Mouse (Mus musculus) left cerebral cortex, adult 9 months (tissue): Measurements from ENCODE around the gene Ppp1r18.

Experiments
- DNase-seq, 2 experiments: peaks; one replicate each; pipeline ENCODE4 v3.0.0; 2022; ENCODE audit warnings: low spot score in 2 of 2

Ppp1r18 gene

DNA sequence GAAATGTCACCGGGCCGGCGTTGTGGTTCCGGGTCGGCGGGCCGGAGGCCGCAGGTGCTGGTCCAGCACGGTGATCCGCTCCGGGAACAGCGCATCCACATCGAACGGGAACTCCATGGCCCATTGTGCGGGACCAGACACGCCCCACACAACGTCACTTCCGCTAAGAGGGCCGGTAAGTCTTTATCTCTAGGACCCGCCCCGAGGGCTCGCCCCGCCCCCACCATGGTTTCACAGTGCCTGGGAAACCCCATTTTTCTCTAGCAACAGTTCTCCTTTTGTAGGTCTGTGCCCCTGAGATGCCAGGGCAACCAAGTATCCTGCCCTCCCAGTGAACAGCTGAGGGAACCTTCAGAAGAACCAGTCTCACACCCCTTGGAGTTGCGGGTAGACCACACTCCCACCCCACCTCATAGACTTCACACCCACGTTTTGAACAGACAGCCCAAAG is 44.6 kb downstream of the Ppp1r18 start, which contains the start of gene Atat1:
Atat1 (minus strand) TSS at position 157 of the 451 bp plus-strand sequence.
- DNase-seq = peak; percentile 87 to 94

DNA sequence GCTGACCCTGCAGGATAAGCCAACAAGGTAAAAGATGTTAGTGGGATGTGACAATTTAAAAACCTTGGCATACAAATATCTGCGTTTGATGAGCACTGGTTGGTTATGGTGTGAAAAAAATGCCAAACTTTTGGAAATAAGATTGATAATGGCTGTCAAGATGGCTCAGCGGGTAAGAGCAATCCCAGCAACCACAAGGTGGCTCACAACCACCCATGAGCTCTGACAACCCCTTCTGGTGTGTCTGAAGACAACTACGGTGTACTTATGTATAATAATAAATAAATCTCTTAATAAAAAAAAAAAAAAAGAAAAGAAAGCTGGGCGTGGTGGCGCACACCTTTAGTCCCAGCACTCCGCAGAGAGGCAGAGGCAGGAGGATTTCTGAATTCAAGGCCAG is 49.6 kb downstream of the Ppp1r18 start:
- no peak for DNase-seq

DNA sequence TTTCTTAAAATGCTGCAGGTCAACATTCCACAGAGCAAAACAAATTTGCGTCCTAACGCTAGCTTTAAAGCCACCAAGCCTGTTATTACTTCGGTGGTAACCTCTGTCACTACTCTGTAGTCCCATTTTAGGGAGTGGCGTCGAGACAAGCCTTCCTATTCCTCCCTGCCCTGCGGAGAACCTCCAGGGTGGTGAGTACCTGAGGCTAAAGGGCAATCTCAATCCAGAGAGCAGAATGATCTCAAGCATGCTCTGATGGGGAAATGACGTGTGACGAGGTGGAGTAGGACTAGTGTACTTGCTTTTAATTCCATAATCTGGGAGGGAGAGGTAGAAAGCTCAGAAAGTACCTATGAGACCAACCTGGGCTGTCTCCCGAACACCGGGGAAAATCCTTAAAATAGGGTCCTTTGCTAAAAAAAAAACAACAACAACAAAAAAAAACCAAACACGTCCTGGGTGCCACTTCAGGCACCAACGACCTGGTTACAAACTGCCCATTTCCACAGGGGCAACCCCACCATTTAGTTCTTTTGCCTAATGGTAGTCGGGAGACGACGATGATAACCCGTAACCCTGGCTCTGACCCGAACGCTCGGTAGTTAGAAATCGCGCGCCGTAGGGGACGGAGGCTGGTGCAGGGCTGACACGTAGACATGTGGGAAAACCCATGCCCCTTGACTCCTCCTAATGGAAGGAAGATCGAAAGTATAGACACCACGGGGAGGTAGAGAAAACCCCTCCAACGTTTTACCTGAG is 50.3 kb downstream of the Ppp1r18 start:
- DNase-seq = no peak

DNA sequence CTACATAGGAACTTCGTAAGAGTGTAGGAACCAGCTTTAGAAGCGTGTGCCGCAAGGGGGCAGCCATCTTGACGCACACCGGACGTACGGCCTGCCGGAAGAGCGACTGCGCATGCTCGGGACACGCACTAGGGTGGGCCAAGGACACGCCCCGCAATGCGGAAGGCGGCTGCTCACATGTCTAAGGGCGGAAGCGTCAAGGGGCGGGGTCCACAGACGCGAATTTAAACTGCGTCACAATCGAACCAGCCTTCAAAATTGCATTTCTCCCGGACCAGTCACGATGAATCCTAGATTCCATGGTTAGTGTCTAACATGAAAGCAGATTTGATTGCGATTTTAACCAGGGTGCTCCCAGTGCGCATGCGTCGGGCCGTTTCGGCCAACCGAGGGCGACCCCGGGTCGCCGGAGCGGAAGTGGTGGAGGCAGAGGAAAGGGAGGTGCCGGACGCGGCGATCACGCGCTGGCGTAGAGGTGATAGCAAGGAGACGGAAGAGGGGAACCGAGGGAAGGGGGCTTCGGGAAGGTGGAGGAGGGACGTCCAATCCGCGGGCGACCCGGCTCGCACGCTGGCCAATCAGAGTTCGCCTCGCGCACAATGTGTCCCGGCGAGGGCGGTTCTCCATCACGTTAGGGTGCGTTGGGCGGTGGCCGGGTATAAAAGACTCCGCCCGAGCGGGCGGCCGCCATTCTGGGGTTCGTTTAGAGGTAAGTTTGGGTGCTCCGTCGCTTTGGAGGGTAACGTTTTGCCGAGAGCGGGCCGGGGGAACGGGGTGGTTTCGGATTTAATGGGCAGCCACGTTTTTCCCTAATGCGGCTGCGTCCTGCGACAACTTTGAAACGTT is 51.1 kb downstream of the Ppp1r18 start, which contains the start of the genes Mrps18b and Ppp1r10:
Mrps18b (minus strand) TSS at position 93 of the 846 bp plus-strand sequence.
Ppp1r10 (plus strand) TSS at position 138 of the 846 bp plus-strand sequence.
- DNase-seq = peak; percentile 99

DNA sequence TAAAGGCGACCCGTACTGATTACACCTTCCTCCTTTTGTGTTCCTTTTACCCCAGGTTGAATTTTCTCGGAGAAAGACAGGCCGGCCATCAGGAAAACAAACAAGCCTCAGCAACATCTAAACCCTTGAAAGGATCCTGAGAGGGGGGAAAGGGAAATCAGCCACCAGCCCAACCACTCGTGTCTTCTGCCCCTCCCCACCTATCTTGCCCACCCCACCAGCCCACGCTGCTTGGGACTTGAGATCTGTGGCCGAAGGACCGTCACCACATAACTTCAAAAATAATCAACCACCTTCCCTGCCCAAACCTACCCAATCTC is 51.7 kb downstream of the Ppp1r18 start:
- DNase-seq = peak in 1 of 2 experiments; percentile 37

DNA sequence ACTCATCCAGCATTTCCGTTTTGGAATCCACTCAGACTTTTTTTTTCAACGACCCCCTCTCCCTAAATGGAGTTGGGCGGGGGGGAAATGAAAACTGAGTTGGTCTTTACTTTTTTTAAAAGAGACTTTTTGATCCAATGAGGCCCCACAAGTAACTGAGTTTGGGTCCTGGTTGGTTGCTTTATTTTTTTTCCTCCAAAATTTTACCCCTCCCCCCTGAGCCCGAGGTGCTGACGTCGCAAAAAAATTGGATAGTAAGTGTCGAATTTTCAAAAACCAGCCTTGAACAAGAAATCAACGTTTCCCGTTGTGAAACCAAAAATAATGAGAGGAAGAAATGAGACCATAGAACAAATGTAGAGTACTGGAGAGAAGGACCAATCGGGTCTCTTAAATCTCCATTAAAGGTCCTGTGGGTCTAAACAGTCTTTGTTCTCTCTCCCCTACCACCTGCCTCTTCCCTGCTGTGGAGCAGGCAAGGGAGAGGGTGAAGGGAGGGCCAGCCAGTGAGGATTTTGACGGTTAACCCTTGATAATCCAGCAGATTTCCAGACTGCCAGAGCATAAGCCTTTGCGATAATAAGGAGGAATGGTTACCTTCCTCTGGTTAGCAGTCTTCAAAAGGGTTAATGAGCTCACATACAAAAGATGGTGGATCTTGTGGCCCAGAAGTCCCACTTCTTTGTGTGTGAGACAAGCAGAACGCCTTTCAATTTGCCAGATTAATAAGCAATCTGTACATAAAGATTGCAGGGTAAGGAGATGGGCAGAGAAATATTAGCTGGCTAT is 52.3 kb downstream of the Ppp1r18 start:
- peak in 1 of 2 experiments; percentile 62 for DNase-seq

DNA sequence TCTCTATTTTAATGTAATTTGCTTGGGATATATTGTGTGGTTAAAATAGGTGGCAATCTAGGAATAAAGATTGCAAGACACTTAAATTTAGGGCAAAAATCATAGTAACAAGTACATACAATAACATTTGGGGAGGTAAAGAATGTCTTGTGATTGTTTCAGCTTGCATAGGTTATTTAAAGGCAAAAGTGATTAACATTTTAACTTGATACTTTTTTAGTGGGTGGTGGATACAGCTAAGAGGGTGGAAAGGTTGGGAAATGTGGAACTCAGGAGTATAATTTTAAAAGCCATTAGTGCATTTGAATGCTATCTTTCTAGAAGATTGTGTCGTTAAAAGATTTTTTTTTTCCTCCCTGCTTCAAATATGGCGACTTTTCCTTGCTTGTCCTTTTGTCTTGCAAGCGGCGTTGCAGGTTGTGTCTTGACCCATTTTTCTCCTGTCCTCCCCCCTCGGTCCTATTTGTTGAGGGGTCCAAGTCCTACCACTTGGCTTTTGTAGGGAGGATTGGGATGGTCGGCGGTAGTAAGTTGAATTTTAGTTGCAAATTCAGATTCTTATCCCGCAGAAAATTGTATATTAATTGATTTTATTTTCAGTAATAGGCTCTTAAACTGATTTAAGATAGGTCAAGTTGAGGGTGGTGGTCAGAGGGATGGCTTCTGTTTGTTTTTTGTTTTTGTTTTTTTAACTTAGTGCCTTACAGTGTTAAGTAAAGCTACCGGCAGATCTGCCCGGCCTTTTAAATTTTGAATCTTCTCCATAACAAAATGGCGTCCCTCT is 53.1 kb downstream of the Ppp1r18 start:
- DNase-seq = no peak

DNA sequence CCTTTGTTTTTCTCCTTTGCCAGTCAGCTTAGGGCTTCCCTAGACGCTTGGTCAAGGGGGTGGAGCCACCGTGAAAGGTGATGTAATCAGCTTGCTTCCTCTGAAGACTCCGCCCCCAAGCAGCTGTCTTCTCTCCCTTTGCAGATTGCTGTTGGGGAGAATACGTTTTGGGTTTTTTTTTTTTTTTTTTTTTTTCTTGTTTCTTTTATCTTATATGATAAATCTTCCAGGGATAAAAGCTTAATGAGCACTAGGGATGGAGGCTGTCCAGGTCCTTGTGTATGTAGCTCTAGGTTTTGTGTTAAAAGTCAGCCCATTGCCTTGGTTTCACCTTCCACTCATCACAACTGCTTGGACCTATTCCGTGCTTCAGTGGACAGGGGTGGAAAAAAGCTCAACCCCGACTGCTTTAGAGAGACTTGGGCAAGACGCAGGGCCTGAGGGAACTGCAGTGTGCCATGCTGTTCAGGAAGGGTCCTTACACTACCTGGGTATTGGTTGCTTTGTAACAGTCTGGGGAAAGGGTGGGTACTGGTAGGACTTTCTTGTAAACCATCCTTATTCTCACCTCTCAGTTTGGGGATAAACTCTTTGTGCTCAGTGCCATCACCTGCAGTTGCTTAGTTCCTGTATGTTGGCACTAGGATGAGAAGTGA is 53.8 kb downstream of the Ppp1r18 start:
- peak; percentile 93 to 97 for DNase-seq

DNA sequence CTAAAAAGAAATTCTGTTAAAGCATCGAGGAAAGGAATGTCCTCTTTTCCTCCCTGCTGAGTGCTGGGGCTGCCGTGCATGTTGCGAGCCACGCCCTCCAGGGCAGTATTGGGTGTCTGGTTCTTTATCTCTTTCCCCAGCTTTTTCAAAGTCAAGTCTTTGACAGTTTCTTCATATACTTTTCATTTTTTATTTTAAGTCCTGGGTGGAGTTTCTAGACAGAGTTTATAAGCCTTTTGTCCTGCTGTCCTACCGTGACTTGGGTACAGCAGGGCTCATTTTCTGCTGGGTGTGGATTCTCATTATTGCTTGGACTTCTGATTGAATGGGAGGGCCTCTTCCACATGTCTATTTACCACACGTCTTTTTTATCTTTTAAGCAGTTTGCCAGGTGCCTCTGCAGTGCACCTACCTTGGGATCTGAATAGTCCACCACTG is 54.5 kb downstream of the Ppp1r18 start:
- DNase-seq = no peak

DNA sequence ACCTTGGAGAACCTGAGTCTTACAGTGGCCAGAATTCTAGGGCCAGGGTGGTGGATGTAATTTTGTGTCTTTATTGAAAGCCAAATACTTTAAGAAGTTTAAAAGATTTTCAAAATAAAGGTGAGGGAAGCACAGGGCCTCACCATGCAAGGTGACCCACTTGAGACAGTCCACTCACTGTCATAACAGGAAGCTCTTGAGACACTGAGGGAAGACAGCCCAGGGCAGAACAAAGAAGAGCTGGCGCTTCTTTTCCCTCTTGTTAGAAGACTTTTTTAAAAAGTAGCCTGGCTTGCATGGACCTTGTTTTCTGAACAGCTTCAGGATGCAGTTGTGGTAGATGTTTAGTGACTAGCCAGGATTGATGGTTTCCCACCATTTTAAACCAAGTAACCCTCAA is 55.0 kb downstream of the Ppp1r18 start:
- no peak for DNase-seq

DNA sequence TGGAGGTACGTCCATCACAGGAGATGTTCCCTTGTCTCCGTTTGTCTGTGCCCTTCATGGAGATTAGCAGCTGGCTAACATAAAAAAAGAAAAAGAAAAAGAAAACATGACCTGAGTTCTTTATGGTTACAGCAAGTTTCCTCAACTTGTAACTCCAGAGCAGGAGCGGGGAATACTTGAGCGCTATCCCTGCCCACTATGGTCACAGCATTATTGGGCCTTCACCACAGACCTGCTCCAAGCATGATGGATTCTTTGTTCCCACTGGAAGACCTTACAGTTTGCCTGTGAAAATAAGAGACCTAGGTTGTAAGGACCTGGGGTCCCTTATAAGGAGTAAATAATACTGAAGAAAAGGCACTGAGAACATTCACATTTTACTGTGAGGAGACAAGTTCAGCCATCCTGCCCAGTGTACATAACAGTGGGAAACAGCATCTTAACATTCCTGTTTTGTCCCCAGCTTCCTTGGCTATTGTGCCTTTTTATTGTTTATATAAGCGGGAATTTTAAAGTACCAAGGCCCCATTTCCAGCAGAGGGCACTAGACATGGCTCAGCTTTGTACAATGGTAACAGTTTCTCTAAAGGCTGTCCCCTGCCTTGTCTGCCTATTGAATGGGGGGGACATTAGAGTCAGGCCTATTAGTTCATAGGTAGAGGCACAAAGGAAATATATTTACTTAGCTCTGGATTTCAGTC is 55.6 kb downstream of the Ppp1r18 start:
- peak in 1 of 2 experiments; percentile 58 for DNase-seq

DNA sequence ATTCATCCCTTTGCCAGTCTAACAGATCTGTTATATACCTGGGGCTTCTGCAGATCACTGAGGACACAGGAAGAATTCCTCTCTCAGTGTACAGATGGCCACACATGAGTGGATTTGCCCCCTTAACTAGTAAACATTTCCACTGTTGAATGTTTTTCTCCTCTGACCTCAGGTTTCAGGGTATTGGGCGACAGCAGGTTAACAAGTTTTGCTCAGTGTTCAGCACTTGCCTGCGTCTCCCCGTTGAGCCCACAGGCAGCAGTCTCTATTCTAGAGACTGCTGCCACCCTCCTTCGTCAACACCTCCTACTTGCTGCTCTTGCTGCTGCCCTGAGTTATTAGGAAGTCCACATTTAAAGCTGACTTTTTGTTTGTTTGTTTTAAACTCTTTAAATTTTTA is 56.3 kb downstream of the Ppp1r18 start:
- no peak for DNase-seq

DNA sequence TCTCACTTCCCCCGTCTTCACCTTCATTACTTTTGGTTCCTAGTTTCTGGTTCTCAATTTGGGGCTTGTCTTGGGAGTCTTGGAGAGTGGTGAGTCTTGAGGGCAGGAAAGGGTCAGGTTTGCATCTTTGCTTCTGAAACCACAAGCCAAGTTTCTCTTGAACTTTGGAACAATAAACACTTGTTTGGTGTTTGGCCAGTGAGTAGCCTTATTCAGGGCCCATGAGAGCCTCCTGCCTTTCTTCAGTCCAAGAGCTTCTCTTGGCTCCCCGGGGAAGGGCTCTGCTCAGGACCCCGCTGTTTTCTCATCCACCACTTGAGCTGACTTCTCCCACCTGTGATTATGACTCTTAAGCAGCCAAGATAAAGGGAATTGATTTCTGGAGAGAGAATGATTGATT is 57.2 kb downstream of the Ppp1r18 start:
- DNase-seq = no peak

DNA sequence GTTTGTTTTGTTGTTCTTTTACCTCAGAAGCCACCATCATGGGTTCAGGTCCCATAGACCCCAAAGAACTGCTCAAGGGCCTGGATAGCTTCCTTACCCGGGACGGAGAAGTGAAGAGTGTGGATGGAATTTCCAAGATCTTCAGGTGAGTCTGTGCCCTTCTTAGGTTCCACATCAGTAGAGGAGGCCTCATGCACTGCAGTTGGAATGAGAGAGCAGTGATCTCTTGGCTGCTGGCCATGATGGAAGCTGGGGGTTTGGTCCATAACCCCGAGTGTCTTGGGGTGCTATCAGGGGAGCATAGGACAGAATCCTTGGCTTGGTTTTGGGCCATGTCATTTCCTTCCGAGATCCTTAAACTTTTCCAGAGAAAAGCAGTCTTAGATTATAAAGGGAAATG is 57.9 kb downstream of the Ppp1r18 start:
- DNase-seq = no peak
